Mouse (Mus musculus): Measurements from ENCODE around the gene Gm48552. TPM values are rescaled to one million over a fixed set of nuclear protein-coding genes. Genes with fewer than 3 reads are reported as not detected.

Gm48552 gene
- polyA plus RNA-seq, 1 experiment from 2014 or later, result 1.7 TPM

- peaks cover 20% of the 10 kb centered on the region for H3K4me1 ChIP-seq
- peak overlapping the region; percentile 67; the same call in 1 of the 2 replicates for H3K27ac ChIP-seq
- ATAC-seq (ENCODE audit: low FRiP score, low read depth), result no peak; the same call in 1 of the 2 replicates
- peak overlapping the region; percentile 36 for H3K4me3 ChIP-seq
- 6% methylated on average over 19 of the region's 19 CpGs for WGBS
- H3K4me2 ChIP-seq (replicated peaks), result peak overlapping the region; percentile 64
- H3K27me3 ChIP-seq, result no peaks in the 10 kb centered on the region
- H3K36me3 ChIP-seq, result peaks cover 25% of the 10 kb centered on the region
- H3K9me3 ChIP-seq, result no peaks in the 10 kb centered on the region
- H3K9ac ChIP-seq, result peak overlapping the region; percentile 62
Measured at GRCm38 (mm10) chr10:81393456-81394063, 4.8 kb downstream of the Gm48552 start.

- peaks cover 28% of the 10 kb centered on the region for H3K4me1 ChIP-seq
- no peaks in the 10 kb centered on the region for H3K9me3 ChIP-seq
- no peak overlapping the region for H3K4me2 ChIP-seq (replicated peaks)
- peaks cover 30% of the 10 kb centered on the region for H3K36me3 ChIP-seq
- H3K27ac ChIP-seq, result no peak overlapping the region
- H3K9ac ChIP-seq, result no peak overlapping the region
- no peaks in the 10 kb centered on the region for H3K27me3 ChIP-seq
- WGBS, result 17% methylated on average over 5 of the region's 5 CpGs
- ATAC-seq (ENCODE audit: low FRiP score, low read depth), result no peak
- H3K4me3 ChIP-seq, result no peak overlapping the region
Measured at GRCm38 (mm10) chr10:81395127-81395526, 6.3 kb downstream of the Gm48552 start.

GRCm38 (mm10) chr10:81395865-81396264, 7.1 kb downstream of the Gm48552 start:
- H3K4me2 ChIP-seq (replicated peaks), result no peak overlapping the region
- no peak overlapping the region for H3K9ac ChIP-seq
- no peak overlapping the region for H3K4me3 ChIP-seq
- H3K27ac ChIP-seq, result no peak overlapping the region; the same call in 1 of the 2 replicates
- no peaks in the 10 kb centered on the region for H3K9me3 ChIP-seq
- 78% methylated on average over 4 of the region's 4 CpGs for WGBS
- no peaks in the 10 kb centered on the region for H3K27me3 ChIP-seq
- no peak for ATAC-seq (ENCODE audit: low FRiP score, low read depth)
- H3K4me1 ChIP-seq, result peaks cover 35% of the 10 kb centered on the region
- peaks cover 38% of the 10 kb centered on the region for H3K36me3 ChIP-seq

- Histone ChIP-seq H3K4me3 (no peak overlapping the region), H3K4me2 (replicated peaks) (no peak overlapping the region), H3K27ac (no peak overlapping the region; the same call in 1 of the 2 replicates), H3K9me3 (no peaks in the 10 kb centered on the region), H3K36me3 (peaks cover 39% of the 10 kb centered on the region), H3K4me1 (peaks cover 43% of the 10 kb centered on the region), H3K27me3 (no peaks in the 10 kb centered on the region), H3K9ac (peak overlapping the region; percentile 55)
- 75% methylated on average over 5 of the region's 5 CpGs for WGBS
- ATAC-seq (ENCODE audit: low FRiP score, low read depth), result no peak
Measured at GRCm38 (mm10) chr10:81396749-81397148, 7.9 kb downstream of the Gm48552 start.

- Histone ChIP-seq H3K27me3 (no peaks in the 10 kb centered on the region), H3K4me1 (peaks cover 52% of the 10 kb centered on the region), H3K4me2 (replicated peaks) (no peak overlapping the region), H3K9ac (no peak overlapping the region), H3K36me3 (peaks cover 50% of the 10 kb centered on the region), H3K9me3 (no peaks in the 10 kb centered on the region), H3K4me3 (no peak overlapping the region), H3K27ac (no peak overlapping the region; the same call in 1 of the 2 replicates)
- WGBS, result 53% methylated on average over 5 of the region's 5 CpGs
- no peak for ATAC-seq (ENCODE audit: low FRiP score, low read depth)
Measured at GRCm38 (mm10) chr10:81399296-81399695, 10.5 kb downstream of the Gm48552 start.

- ATAC-seq (ENCODE audit: low FRiP score, low read depth), result no peak
- no peak overlapping the region for H3K27ac ChIP-seq
- H3K9me3 ChIP-seq, result no peaks in the 10 kb centered on the region
- H3K27me3 ChIP-seq, result no peaks in the 10 kb centered on the region
- H3K4me1 ChIP-seq, result peaks cover 56% of the 10 kb centered on the region
- H3K9ac ChIP-seq, result peak overlapping the region; percentile 14; the same call in 1 of the 2 replicates
- peaks cover 56% of the 10 kb centered on the region for H3K36me3 ChIP-seq
- 78% methylated on average over 18 of the region's 18 CpGs for WGBS
- no peak overlapping the region for H3K4me3 ChIP-seq
- peak overlapping the region; percentile 0; the same call in 1 of the 2 replicates for H3K4me2 ChIP-seq (replicated peaks)
Measured at GRCm38 (mm10) chr10:81399798-81400308, 11.0 kb downstream of the Gm48552 start.

- Histone ChIP-seq H3K9ac (no peak overlapping the region; the same call in 1 of the 2 replicates), H3K4me1 (peaks cover 56% of the 10 kb centered on the region)
Measured at GRCm38 (mm10) chr10:81400371-81401204, 11.8 kb downstream of the Gm48552 start.

GRCm38 (mm10) chr10:81401205-81401520, 12.4 kb downstream of the Gm48552 start:
- H3K36me3 ChIP-seq, result peaks cover 69% of the 10 kb centered on the region

More at GRCm38 (mm10) chr10:81400371-81401204, 11.8 kb downstream of the Gm48552 start:
- H3K27ac ChIP-seq, result peak overlapping the region; percentile 92; the same call in 1 of the 2 replicates
- no peak overlapping the region for H3K4me3 ChIP-seq
- H3K4me2 ChIP-seq (replicated peaks), result peak overlapping the region; percentile 0; the same call in 1 of the 2 replicates
- H3K36me3 ChIP-seq, result peaks cover 63% of the 10 kb centered on the region
- no peak for ATAC-seq (ENCODE audit: low FRiP score, low read depth)
- WGBS, result 48% methylated on average over 22 of the region's 22 CpGs
- H3K27me3 ChIP-seq, result 0 out of 2 replicates have a peak, but pooled peaks cover 3% of the 10 kb centered on the region
- no peaks in the 10 kb centered on the region for H3K9me3 ChIP-seq

GRCm38 (mm10) chr10:81401521-81402226, 12.9 kb downstream of the Gm48552 start:
- peak overlapping the region; percentile 32; the same call in 1 of the 2 replicates for H3K9ac ChIP-seq
- H3K4me3 ChIP-seq, result peak overlapping the region; percentile 17
- peaks cover 61% of the 10 kb centered on the region for H3K4me1 ChIP-seq
- peak overlapping the region; percentile 49 for H3K4me2 ChIP-seq (replicated peaks)
- peak overlapping the region; percentile 92 for H3K27ac ChIP-seq
- peak; percentile 89 for ATAC-seq (ENCODE audit: low FRiP score, low read depth)
- H3K27me3 ChIP-seq, result 0 out of 2 replicates have a peak, but pooled peaks cover 6% of the 10 kb centered on the region
- peaks cover 71% of the 10 kb centered on the region for H3K36me3 ChIP-seq
- 9% methylated on average over 18 of the region's 18 CpGs for WGBS
- H3K9me3 ChIP-seq, result no peaks in the 10 kb centered on the region

More at GRCm38 (mm10) chr10:81401205-81401520, 12.4 kb downstream of the Gm48552 start:
- Histone ChIP-seq H3K9ac (no peak overlapping the region), H3K4me2 (replicated peaks) (peak overlapping the region; percentile 49), H3K4me3 (no peak overlapping the region), H3K27ac (peak overlapping the region; percentile 92), H3K27me3 (0 out of 2 replicates have a peak, but pooled peaks cover 6% of the 10 kb centered on the region), H3K4me1 (peaks cover 56% of the 10 kb centered on the region), H3K9me3 (no peaks in the 10 kb centered on the region)
- ATAC-seq (ENCODE audit: low FRiP score, low read depth), result 0 out of 2 replicates have a peak, but pooled peaks have one; percentile 2
- 33% methylated on average over 10 of the region's 10 CpGs for WGBS

- ATAC-seq (ENCODE audit: low FRiP score, low read depth), result peak; percentile 12
- WGBS, result 21% methylated on average over 7 of the region's 7 CpGs
- peak overlapping the region; percentile 50 for H3K9ac ChIP-seq
- H3K4me2 ChIP-seq (replicated peaks), result peak overlapping the region; percentile 49
- peak overlapping the region; percentile 17; the same call in 1 of the 2 replicates for H3K4me3 ChIP-seq
- H3K27me3 ChIP-seq, result 0 out of 2 replicates have a peak, but pooled peaks cover 10% of the 10 kb centered on the region
- peak overlapping the region; percentile 92 for H3K27ac ChIP-seq
- H3K36me3 ChIP-seq, result peaks cover 74% of the 10 kb centered on the region
- no peaks in the 10 kb centered on the region for H3K9me3 ChIP-seq
- H3K4me1 ChIP-seq, result peaks cover 68% of the 10 kb centered on the region
Measured at GRCm38 (mm10) chr10:81402227-81402765, 13.5 kb downstream of the Gm48552 start.

GRCm38 (mm10) chr10:81403511-81403910, 14.7 kb downstream of the Gm48552 start:
- H3K9me3 ChIP-seq, result no peaks in the 10 kb centered on the region
- peaks cover 80% of the 10 kb centered on the region for H3K4me1 ChIP-seq
- H3K27ac ChIP-seq, result peak overlapping the region; percentile 92
- peaks cover 21% of the 10 kb centered on the region for H3K27me3 ChIP-seq
- H3K4me2 ChIP-seq (replicated peaks), result 0 out of 2 replicates have a peak overlapping the region, but pooled peaks have one; percentile 49
- 60% methylated on average over 10 of the region's 10 CpGs for WGBS
- H3K4me3 ChIP-seq, result no peak overlapping the region
- H3K9ac ChIP-seq, result peak overlapping the region; percentile 31; the same call in 1 of the 2 replicates
- peaks cover 77% of the 10 kb centered on the region for H3K36me3 ChIP-seq
- ATAC-seq (ENCODE audit: low FRiP score, low read depth), result no peak

Data from limb, embryonic 13.5 days (tissue).